Mouse (Mus musculus): ENCODE measurements around the gene Thoc6. TPM values are rescaled to one million over a fixed set of nuclear protein-coding genes. Genes with fewer than 3 reads are reported as not detected.

Thoc6 gene
- polyA plus RNA-seq, 1 experiment = 24.8 TPM

DNA sequence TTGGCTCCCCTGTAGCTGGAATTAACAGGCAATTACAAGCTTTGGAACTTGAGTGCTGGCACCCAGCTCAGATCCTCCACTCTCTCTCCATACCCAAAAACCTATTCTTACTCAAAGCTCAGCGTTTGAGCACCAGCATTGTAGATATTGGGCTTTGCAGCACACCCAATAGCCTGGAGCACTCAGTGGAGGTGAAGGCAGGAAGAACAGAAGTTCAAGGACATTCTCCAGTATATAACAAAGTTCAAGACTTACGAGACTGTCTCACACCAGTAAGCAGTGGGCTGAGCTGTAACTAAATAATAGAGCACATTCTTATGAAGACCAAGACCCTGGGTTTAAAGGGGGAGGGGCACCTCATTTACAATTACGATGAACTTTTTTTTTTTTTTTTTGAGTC lies 921 bp downstream of the Thoc6 start:
- 68% methylated on average over 3 of the region's 3 CpGs for WGBS

DNA sequence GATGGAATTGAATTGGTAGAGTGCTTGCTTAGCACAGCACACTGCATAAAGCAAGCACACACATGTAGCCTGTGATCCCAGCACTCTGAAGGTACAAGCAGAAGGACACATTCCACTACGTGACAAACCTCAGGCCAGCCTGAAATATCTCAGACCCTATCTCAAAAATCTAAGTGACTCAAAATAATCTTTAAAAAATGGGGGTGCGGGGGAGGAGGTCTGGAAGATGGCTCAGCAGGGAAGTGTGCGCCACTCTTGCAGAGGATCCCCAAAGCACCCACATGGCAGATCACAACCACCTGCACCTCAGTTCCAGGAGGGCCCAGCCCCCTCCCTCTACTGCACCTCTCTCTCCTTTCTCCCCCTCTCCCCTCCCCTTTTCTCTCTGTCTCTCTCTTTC lies 2.2 kb downstream of the Thoc6 start:
- Histone ChIP-seq H3K4me3 (ENCODE audit: extremely low read depth, insufficient read depth, insufficient read length) (no peak overlapping the region), H3K4me1 (ENCODE audit: control insufficient read depth, insufficient read depth, insufficient read length) (peaks cover 11% of the 10 kb centered on the region), H3K27ac (ENCODE audit: insufficient read depth, low read length) (no peak overlapping the region), H3K27me3 (ENCODE audit: control insufficient read depth, insufficient read depth, low read length) (no peaks in the 10 kb centered on the region), H3K36me3 (ENCODE audit: control insufficient read depth, insufficient read depth, low read length) (peaks cover 15% of the 10 kb centered on the region)
- 83% methylated on average over 3 of the region's 3 CpGs for WGBS
- TF ChIP-seq CTCF (IDR thresholded peaks at IDR 0.05; ENCODE audit: extremely low read depth, insufficient read depth, insufficient read length, insufficient replicate concordance) = no peak
- no peak for TF ChIP-seq POLR2A (IDR thresholded peaks at IDR 0.05; ENCODE audit: low read depth, low read length)
- no peak for DNase-seq (ENCODE audit: low read depth in 1 of 2, low spot score in 2 of 2)

More for the DNA sequence above, 921 bp downstream of the Thoc6 start:
- no peak for DNase-seq (ENCODE audit: low read depth in 1 of 2, low spot score in 2 of 2)
- TF ChIP-seq CTCF (IDR thresholded peaks at IDR 0.05; ENCODE audit: extremely low read depth, insufficient read depth, insufficient read length, insufficient replicate concordance) (no peak), POLR2A (IDR thresholded peaks at IDR 0.05; ENCODE audit: low read depth, low read length) (no peak)
- Histone ChIP-seq H3K27ac (ENCODE audit: insufficient read depth, low read length) (no peak overlapping the region), H3K4me1 (ENCODE audit: control insufficient read depth, insufficient read depth, insufficient read length) (peaks cover 13% of the 10 kb centered on the region), H3K27me3 (ENCODE audit: control insufficient read depth, insufficient read depth, low read length) (no peaks in the 10 kb centered on the region), H3K4me3 (ENCODE audit: extremely low read depth, insufficient read depth, insufficient read length) (no peak overlapping the region), H3K36me3 (ENCODE audit: control insufficient read depth, insufficient read depth, low read length) (peaks cover 15% of the 10 kb centered on the region)

DNA sequence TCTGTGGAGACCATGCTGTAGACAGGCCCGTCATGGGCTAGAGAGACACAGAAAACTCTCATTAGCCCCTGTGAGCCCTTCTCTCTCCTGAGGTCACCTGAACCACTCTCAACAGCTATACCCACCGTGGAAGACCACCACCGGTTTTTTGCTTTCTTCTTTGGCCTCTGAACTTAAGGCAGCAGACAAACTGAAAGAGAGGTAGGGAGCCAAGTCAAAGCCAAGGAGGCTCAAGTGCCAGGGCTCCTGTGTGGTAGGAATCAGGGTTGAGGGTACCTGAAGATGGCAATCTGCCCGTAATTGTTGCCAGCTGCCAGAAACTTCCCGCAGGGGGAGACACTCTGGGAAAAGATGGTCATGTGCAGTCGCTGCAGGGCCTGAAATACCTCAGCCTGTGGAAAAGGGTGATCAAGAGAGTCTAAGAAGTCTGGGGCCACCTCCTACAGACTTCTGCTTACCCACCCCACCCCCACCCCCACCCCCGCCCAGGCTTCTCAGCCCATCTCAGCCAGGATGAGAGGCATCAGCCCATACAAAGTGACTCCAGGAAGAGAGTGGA lies 3.1 kb downstream of the Thoc6 start:
- no peak for DNase-seq (ENCODE audit: low read depth in 1 of 2, low spot score in 2 of 2)
- Histone ChIP-seq H3K4me3 (ENCODE audit: extremely low read depth, insufficient read depth, insufficient read length) (no peak overlapping the region), H3K27me3 (ENCODE audit: control insufficient read depth, insufficient read depth, low read length) (no peaks in the 10 kb centered on the region), H3K36me3 (ENCODE audit: control insufficient read depth, insufficient read depth, low read length) (peaks cover 15% of the 10 kb centered on the region), H3K4me1 (ENCODE audit: control insufficient read depth, insufficient read depth, insufficient read length) (peaks cover 5% of the 10 kb centered on the region; the same call in 1 of the 2 replicates), H3K27ac (ENCODE audit: insufficient read depth, low read length) (no peak overlapping the region)
- 91% methylated on average over 7 of the region's 7 CpGs for WGBS
- TF ChIP-seq CTCF (IDR thresholded peaks at IDR 0.05; ENCODE audit: extremely low read depth, insufficient read depth, insufficient read length, insufficient replicate concordance) = no peak
- TF ChIP-seq POLR2A (IDR thresholded peaks at IDR 0.05; ENCODE audit: low read depth, low read length) = no peak

DNA sequence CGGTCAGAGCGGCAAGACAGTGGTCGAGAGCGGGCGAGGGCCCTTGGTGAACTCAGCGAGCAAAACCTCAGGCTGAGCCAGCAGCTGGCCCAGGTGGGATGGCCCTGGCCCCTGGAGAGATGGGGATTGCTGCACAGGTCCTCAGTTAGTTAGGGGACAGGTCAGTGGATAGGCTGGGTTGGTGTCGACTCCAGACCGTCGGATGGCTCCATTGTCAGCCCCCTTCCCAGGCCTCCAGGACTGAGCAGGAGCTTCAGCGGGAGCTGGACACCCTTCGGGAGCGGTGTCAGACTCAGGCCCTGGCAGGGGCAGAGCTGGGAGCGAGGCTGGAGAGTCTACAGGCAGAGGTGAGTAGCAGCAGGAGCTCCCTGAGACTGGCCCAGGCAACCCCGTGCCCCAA lies 8.2 kb downstream of the Thoc6 start:
- Histone ChIP-seq H3K4me1 (ENCODE audit: control insufficient read depth, insufficient read depth, insufficient read length) (peaks cover 7% of the 10 kb centered on the region; the same call in 1 of the 2 replicates), H3K4me3 (ENCODE audit: extremely low read depth, insufficient read depth, insufficient read length) (no peak overlapping the region), H3K27ac (ENCODE audit: insufficient read depth, low read length) (no peak overlapping the region), H3K36me3 (ENCODE audit: control insufficient read depth, insufficient read depth, low read length) (peaks cover 15% of the 10 kb centered on the region), H3K27me3 (ENCODE audit: control insufficient read depth, insufficient read depth, low read length) (peaks cover under 1% of the 10 kb centered on the region; the same call in 1 of the 2 replicates)
- no peak for TF ChIP-seq CTCF (IDR thresholded peaks at IDR 0.05; ENCODE audit: extremely low read depth, insufficient read depth, insufficient read length, insufficient replicate concordance)
- TF ChIP-seq POLR2A (IDR thresholded peaks at IDR 0.05; ENCODE audit: low read depth, low read length) = no peak
- 91% methylated on average over 14 of the region's 14 CpGs for WGBS
- no peak for DNase-seq (ENCODE audit: low read depth in 1 of 2, low spot score in 2 of 2)

DNA sequence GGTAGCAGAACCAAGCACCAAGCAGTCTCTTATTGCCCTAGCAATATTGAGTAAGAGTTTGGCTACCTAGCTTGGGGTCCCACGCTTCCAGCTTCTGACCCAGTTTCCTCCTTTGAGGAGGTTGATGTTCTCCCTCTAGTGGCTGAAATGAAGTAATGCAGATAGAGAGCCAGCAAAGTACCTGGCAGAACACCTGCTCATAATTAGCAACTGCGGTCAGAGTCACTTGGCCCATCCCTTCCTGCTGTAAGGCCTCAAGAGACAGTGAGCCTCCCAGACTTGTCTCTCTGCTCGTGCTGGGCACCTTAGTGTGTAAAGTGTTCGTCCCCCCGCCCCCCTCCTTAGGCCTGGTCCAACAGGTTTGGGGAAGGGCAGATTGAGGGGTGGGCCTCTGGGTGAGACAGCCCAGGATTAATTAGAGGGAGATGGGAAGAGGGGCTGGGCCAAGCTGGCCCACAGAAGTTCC lies 9.1 kb downstream of the Thoc6 start:
- Histone ChIP-seq H3K27ac (ENCODE audit: insufficient read depth, low read length) (no peak overlapping the region), H3K36me3 (ENCODE audit: control insufficient read depth, insufficient read depth, low read length) (peaks cover 10% of the 10 kb centered on the region), H3K4me3 (ENCODE audit: extremely low read depth, insufficient read depth, insufficient read length) (no peak overlapping the region), H3K27me3 (ENCODE audit: control insufficient read depth, insufficient read depth, low read length) (peaks cover 3% of the 10 kb centered on the region), H3K4me1 (ENCODE audit: control insufficient read depth, insufficient read depth, insufficient read length) (peaks cover 10% of the 10 kb centered on the region; the same call in 1 of the 2 replicates)
- no peak for DNase-seq (ENCODE audit: low read depth in 1 of 2, low spot score in 2 of 2)
- WGBS = 31% methylated on average over 5 of the region's 5 CpGs
- TF ChIP-seq POLR2A (IDR thresholded peaks at IDR 0.05; ENCODE audit: low read depth, low read length) (no peak), CTCF (IDR thresholded peaks at IDR 0.05; ENCODE audit: extremely low read depth, insufficient read depth, insufficient read length, insufficient replicate concordance) (peak; percentile 35; the same call in 1 of the 2 replicates)

DNA sequence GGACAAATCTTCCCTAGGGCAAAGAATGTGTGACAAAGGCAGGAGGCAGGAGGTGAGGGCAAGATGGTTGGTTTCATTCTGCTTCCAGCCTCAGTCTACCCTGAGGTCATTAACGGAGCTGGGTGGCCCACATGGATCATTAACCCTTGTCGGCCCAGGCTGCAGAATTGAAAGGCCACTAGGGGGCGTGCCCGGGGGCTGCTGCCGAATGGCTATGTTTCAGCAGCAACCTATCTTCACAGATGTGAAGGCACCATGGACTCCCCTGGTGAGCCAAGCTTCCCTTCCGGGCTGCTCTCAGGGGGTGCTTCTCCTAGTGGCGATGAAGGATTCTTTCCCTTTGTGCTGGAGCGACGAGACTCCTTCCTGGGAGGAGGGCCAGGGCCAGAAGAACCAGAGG lies 12.2 kb downstream of the Thoc6 start:
- 15% methylated on average over 9 of the region's 9 CpGs for WGBS
- Histone ChIP-seq H3K4me3 (ENCODE audit: extremely low read depth, insufficient read depth, insufficient read length) (no peak overlapping the region), H3K4me1 (ENCODE audit: control insufficient read depth, insufficient read depth, insufficient read length) (peaks cover 10% of the 10 kb centered on the region; the same call in 1 of the 2 replicates), H3K27me3 (ENCODE audit: control insufficient read depth, insufficient read depth, low read length) (peaks cover 3% of the 10 kb centered on the region), H3K36me3 (ENCODE audit: control insufficient read depth, insufficient read depth, low read length) (no peaks in the 10 kb centered on the region), H3K27ac (ENCODE audit: insufficient read depth, low read length) (no peak overlapping the region)
- TF ChIP-seq POLR2A (IDR thresholded peaks at IDR 0.05; ENCODE audit: low read depth, low read length) (no peak), CTCF (IDR thresholded peaks at IDR 0.05; ENCODE audit: extremely low read depth, insufficient read depth, insufficient read length, insufficient replicate concordance) (peak; percentile 37; the same call in 1 of the 2 replicates)
- no peak for DNase-seq (ENCODE audit: low read depth in 1 of 2, low spot score in 2 of 2)

DNA sequence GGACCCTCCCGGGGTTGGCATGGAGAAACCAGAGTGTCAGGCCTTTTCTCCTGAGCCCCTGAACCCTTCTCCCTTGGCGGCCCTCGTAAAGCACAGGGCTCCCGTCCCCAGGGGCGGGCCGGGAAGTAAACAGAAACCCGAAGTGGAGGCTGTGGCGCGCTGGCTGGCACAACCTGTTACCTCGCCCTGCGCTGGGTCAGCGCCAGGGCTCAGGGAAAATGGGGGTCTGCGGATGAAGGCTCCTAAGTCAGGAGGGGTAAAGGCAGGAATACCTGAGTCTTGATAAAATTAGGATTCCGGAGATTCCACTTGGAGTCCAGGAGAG lies 12.8 kb downstream of the Thoc6 start:
- TF ChIP-seq POLR2A (IDR thresholded peaks at IDR 0.05; ENCODE audit: low read depth, low read length) = no peak
- TF ChIP-seq CTCF (IDR thresholded peaks at IDR 0.05; ENCODE audit: extremely low read depth, insufficient read depth, insufficient read length, insufficient replicate concordance) = no peak
- DNase-seq (ENCODE audit: low read depth in 1 of 2, low spot score in 2 of 2) = no peak
- H3K4me3 ChIP-seq (ENCODE audit: extremely low read depth, insufficient read depth, insufficient read length) = no peak overlapping the region
- H3K27ac ChIP-seq (ENCODE audit: insufficient read depth, low read length) = no peak overlapping the region
- peaks cover 3% of the 10 kb centered on the region for H3K27me3 ChIP-seq (ENCODE audit: control insufficient read depth, insufficient read depth, low read length)
- H3K4me1 ChIP-seq (ENCODE audit: control insufficient read depth, insufficient read depth, insufficient read length) = peaks cover 10% of the 10 kb centered on the region; the same call in 1 of the 2 replicates
- 4% methylated on average over 14 of the region's 14 CpGs for WGBS
- H3K36me3 ChIP-seq (ENCODE audit: control insufficient read depth, insufficient read depth, low read length) = no peaks in the 10 kb centered on the region

All from spleen, adult 2 months (tissue).